Mouse (Mus musculus): Measurements from ENCODE around the gene Gimap1. TPM values are rescaled to one million over a fixed set of nuclear protein-coding genes. Genes with fewer than 3 reads are reported as not detected.

Gimap1 gene
- polyA plus RNA-seq, 1 experiment = not detected

DNA sequence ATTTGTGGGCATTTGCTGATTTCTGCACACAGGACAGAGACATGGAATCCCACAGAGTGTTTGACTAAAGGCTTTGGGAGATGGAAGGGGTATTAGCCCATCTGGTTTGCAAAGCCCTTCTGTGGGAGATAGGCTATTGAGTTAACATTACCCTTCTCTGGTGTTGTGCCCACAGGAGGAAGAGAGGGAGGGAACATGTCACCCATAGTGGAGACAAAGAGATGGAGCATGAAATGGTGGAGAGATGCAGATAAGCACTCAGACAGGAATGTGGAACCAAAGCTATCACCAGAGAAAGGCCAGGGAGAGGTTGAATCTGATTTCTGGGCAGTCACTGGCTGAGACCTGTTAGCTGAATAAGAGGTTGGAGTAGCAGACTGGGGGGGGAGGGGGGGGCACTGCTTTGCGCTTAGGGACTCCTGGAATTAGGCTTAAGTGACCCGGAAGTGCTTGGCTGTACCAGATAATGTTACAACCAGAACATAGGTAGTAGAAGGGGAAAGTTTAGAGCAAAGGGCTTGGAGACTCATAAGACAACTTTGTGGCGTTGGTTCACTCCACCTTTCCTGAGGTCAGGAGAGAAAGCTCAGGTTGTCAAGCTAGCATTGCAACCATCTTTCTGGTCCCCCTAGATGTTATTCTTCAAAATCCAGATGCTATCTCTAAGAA, 1.8 kb downstream of the Gimap1 start:
- Histone ChIP-seq H3K9me3 (replicated peaks; ENCODE audit: control insufficient read depth, insufficient read depth, low read length, poor library complexity, severe bottlenecking) (no peaks in the 10 kb centered on the region), H3K27me3 (ENCODE audit: control insufficient read depth, insufficient read depth, low read length, poor library complexity, severe bottlenecking) (no peaks in the 10 kb centered on the region; the same call in 1 of the 2 replicates), H3K36me3 (ENCODE audit: control insufficient read depth, insufficient read depth, low read length, poor library complexity, severe bottlenecking) (no peaks in the 10 kb centered on the region), H3K4me3 (ENCODE audit: low read depth, low read length) (no peak overlapping the region), H3K4me1 (ENCODE audit: control insufficient read depth, insufficient read depth, low read length) (no peaks in the 10 kb centered on the region), H3K9ac (ENCODE audit: low read depth, poor library complexity, severe bottlenecking) (no peak overlapping the region), H3K27ac (ENCODE audit: insufficient read depth, low read length) (no peak overlapping the region)
- TF ChIP-seq POLR2A (IDR thresholded peaks at IDR 0.05; ENCODE audit: insufficient read depth, low read length) (no peak), CTCF (IDR thresholded peaks at IDR 0.05; ENCODE audit: low read depth, low read length) (no peak), EP300 (IDR thresholded peaks at IDR 0.05; ENCODE audit: insufficient read depth, low read depth, low read length) (no peak)

GRCm38 (mm10) chr6:48741273-48741672, 2.4 kb downstream of the Gimap1 start:
- Histone ChIP-seq H3K27me3 (ENCODE audit: control insufficient read depth, insufficient read depth, low read length, poor library complexity, severe bottlenecking) (no peaks in the 10 kb centered on the region), H3K9ac (ENCODE audit: low read depth, poor library complexity, severe bottlenecking) (no peak overlapping the region), H3K4me1 (ENCODE audit: control insufficient read depth, insufficient read depth, low read length) (no peaks in the 10 kb centered on the region), H3K36me3 (ENCODE audit: control insufficient read depth, insufficient read depth, low read length, poor library complexity, severe bottlenecking) (no peaks in the 10 kb centered on the region), H3K4me3 (ENCODE audit: low read depth, low read length) (no peak overlapping the region), H3K27ac (ENCODE audit: insufficient read depth, low read length) (no peak overlapping the region), H3K9me3 (replicated peaks; ENCODE audit: control insufficient read depth, insufficient read depth, low read length, poor library complexity, severe bottlenecking) (no peaks in the 10 kb centered on the region)
- TF ChIP-seq CTCF (IDR thresholded peaks at IDR 0.05; ENCODE audit: low read depth, low read length) (no peak), EP300 (IDR thresholded peaks at IDR 0.05; ENCODE audit: insufficient read depth, low read depth, low read length) (no peak), POLR2A (IDR thresholded peaks at IDR 0.05; ENCODE audit: insufficient read depth, low read length) (no peak)

GRCm38 (mm10) chr6:48741711-48742206, 2.9 kb downstream of the Gimap1 start:
- no peaks in the 10 kb centered on the region for H3K27me3 ChIP-seq (ENCODE audit: control insufficient read depth, insufficient read depth, low read length, poor library complexity, severe bottlenecking)
- no peaks in the 10 kb centered on the region for H3K4me1 ChIP-seq (ENCODE audit: control insufficient read depth, insufficient read depth, low read length)
- no peak overlapping the region for H3K27ac ChIP-seq (ENCODE audit: insufficient read depth, low read length)
- TF ChIP-seq EP300 (IDR thresholded peaks at IDR 0.05; ENCODE audit: insufficient read depth, low read depth, low read length) = no peak
- no peak for TF ChIP-seq CTCF (IDR thresholded peaks at IDR 0.05; ENCODE audit: low read depth, low read length)
- no peak for TF ChIP-seq POLR2A (IDR thresholded peaks at IDR 0.05; ENCODE audit: insufficient read depth, low read length)
- no peaks in the 10 kb centered on the region for H3K9me3 ChIP-seq (replicated peaks; ENCODE audit: control insufficient read depth, insufficient read depth, low read length, poor library complexity, severe bottlenecking)
- no peak overlapping the region for H3K9ac ChIP-seq (ENCODE audit: low read depth, poor library complexity, severe bottlenecking)
- no peaks in the 10 kb centered on the region for H3K36me3 ChIP-seq (ENCODE audit: control insufficient read depth, insufficient read depth, low read length, poor library complexity, severe bottlenecking)
- no peak overlapping the region for H3K4me3 ChIP-seq (ENCODE audit: low read depth, low read length)

DNA sequence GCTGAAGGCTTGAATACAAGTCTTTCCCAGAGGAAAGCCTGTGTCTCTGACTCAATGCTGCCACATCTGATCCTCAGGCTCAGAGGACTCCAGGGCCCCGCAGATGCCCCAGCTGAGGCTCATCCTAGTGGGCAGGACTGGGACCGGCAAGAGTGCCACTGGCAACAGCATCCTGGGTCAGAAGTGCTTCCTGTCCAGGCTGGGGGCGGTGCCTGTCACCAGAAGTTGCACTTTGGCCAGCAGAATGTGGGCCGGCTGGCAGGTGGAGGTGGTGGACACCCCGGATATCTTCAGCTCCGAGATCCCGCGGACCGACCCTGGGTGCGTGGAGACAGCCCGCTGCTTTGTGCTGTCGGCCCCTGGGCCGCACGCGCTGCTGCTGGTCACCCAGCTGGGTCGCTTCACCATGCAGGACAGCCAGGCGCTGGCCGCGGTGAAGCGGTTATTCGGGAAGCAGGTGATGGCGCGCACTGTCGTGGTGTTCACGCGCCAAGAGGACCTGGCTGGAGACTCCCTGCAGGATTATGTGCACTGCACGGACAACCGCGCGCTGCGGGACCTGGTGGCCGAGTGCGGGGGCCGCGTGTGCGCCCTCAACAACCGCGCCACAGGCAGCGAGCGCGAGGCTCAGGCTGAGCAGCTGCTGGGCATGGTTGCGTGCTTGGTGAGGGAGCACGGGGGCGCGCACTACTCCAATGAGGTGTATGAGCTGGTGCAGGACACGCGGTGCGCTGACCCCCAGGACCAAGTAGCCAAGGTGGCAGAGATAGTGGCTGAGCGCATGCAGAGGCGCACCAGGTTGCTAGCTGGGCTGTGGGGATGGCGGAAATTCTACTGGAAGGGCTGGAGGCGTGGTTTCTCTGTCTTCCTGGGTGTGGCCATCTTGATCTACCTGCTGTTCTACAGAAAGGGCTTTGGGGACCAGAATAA, 3.8 kb downstream of the Gimap1 start:
- Histone ChIP-seq H3K4me3 (ENCODE audit: low read depth, low read length) (peak overlapping the region; percentile 93), H3K36me3 (ENCODE audit: control insufficient read depth, insufficient read depth, low read length, poor library complexity, severe bottlenecking) (no peaks in the 10 kb centered on the region), H3K9ac (ENCODE audit: low read depth, poor library complexity, severe bottlenecking) (no peak overlapping the region), H3K9me3 (replicated peaks; ENCODE audit: control insufficient read depth, insufficient read depth, low read length, poor library complexity, severe bottlenecking) (no peaks in the 10 kb centered on the region), H3K4me1 (ENCODE audit: control insufficient read depth, insufficient read depth, low read length) (no peaks in the 10 kb centered on the region), H3K27ac (ENCODE audit: insufficient read depth, low read length) (no peak overlapping the region), H3K27me3 (ENCODE audit: control insufficient read depth, insufficient read depth, low read length, poor library complexity, severe bottlenecking) (no peaks in the 10 kb centered on the region)
- TF ChIP-seq POLR2A (IDR thresholded peaks at IDR 0.05; ENCODE audit: insufficient read depth, low read length) (no peak), EP300 (IDR thresholded peaks at IDR 0.05; ENCODE audit: insufficient read depth, low read depth, low read length) (no peak), CTCF (IDR thresholded peaks at IDR 0.05; ENCODE audit: low read depth, low read length) (no peak)

- no peak overlapping the region for H3K9ac ChIP-seq (ENCODE audit: low read depth, poor library complexity, severe bottlenecking)
- no peaks in the 10 kb centered on the region for H3K4me1 ChIP-seq (ENCODE audit: control insufficient read depth, insufficient read depth, low read length)
- no peak for TF ChIP-seq EP300 (IDR thresholded peaks at IDR 0.05; ENCODE audit: insufficient read depth, low read depth, low read length)
- TF ChIP-seq POLR2A (IDR thresholded peaks at IDR 0.05; ENCODE audit: insufficient read depth, low read length) = no peak
- no peak for TF ChIP-seq CTCF (IDR thresholded peaks at IDR 0.05; ENCODE audit: low read depth, low read length)
- no peaks in the 10 kb centered on the region for H3K36me3 ChIP-seq (ENCODE audit: control insufficient read depth, insufficient read depth, low read length, poor library complexity, severe bottlenecking)
- H3K27ac ChIP-seq (ENCODE audit: insufficient read depth, low read length) = no peak overlapping the region
- H3K27me3 ChIP-seq (ENCODE audit: control insufficient read depth, insufficient read depth, low read length, poor library complexity, severe bottlenecking) = no peaks in the 10 kb centered on the region
- H3K4me3 ChIP-seq (ENCODE audit: low read depth, low read length) = no peak overlapping the region
- no peaks in the 10 kb centered on the region for H3K9me3 ChIP-seq (replicated peaks; ENCODE audit: control insufficient read depth, insufficient read depth, low read length, poor library complexity, severe bottlenecking)
These were observed 6.6 kb downstream of the Gimap1 start for GRCm38 (mm10) chr6:48745490-48745889.
